Comparison of ENCODE assay signal across 11 mouse cellular contexts in the genomic region with DNA sequence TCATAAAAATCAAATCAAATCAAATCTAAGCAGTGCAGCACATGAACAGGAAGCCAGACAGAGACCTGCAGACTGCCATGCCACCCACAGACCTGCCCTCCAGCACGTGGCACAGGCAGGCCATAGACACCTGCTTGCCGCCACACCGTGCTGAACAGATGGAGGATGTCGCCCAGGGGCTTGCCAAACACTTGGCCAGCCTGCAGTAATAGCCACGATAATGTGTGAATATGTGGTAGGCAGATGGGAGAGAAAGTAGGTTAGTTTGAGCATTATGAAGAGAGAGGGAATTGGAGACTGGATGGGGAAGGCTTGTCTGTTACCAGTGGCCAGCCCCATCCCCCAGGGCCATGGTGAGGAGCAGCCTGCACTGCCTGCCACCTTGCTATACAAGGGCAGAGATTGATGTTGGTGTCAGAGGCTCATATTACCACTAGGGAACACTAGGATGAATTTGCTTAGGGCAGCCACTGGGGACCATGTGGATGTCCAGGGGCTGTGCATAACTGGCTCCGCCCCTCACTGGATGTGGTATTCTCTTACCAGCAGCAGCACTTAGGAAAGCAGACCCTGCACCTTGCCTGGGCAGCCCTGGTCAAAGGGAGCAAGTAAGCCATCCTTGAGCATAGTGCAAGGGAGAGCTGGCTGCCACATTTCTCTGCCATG. TPM values are rescaled to one million over a fixed set of nuclear protein-coding genes. Genes with fewer than 3 reads are reported as not detected.
DNase-seq lines count a peak whose midpoint lies in the region; ATAC-seq lines count a peak whose summit lies in the region.
"Had no signal": no experiment of that assay in that cellular context is flagged by ENCODE, and none has a peak within 500 bp of the region (broad histone marks: within the 10 kb centered on the region; RNA-seq: fewer than 3 reads in every experiment).

No protein-coding gene starts in this region.

- no peaks in the 10 kb centered on the region for H3K36me3 ChIP-seq in embryonic facial prominence, embryonic 11.5 days (replicated peaks; ENCODE audit: control insufficient read depth, insufficient read depth, low read depth, low read length)

- H3K4me3 ChIP-seq in embryonic facial prominence, embryonic 11.5 days (ENCODE audit: low read depth, low read length), result no peak overlapping the region
- H3K4me3 ChIP-seq: left cerebral cortex, adult 2 months had no signal

- H3K4me2 ChIP-seq in embryonic facial prominence, embryonic 11.5 days (ENCODE audit: low read depth, low read length), result no peak overlapping the region

- WGBS in embryonic facial prominence, embryonic 11.5 days, result 86% methylated on average over 6 of the region's 6 CpGs

- ATAC-seq in embryonic facial prominence, embryonic 11.5 days (replicated peaks; ENCODE audit: insufficient number of reproducible peaks, low FRiP score, low TSS enrichment, low read depth), result peak; percentile 78
- ATAC-seq in activated CD4-positive, CD25-positive, alpha-beta regulatory T cell, adult 4 months, result no peak

- no peaks in the 10 kb centered on the region for H3K4me1 ChIP-seq in embryonic facial prominence, embryonic 11.5 days (ENCODE audit: control insufficient read depth, insufficient read depth, low read length)

- no peak overlapping the region for H3K9ac ChIP-seq in embryonic facial prominence, embryonic 11.5 days (replicated peaks; ENCODE audit: low read length)

- H3K27me3 ChIP-seq in embryonic facial prominence, embryonic 11.5 days (ENCODE audit: control insufficient read depth, insufficient read depth, low read length), result no peaks in the 10 kb centered on the region

- no peak overlapping the region for H3K27ac ChIP-seq in embryonic facial prominence, embryonic 11.5 days (replicated peaks; ENCODE audit: low read depth, low read length)
- H3K27ac ChIP-seq: left cerebral cortex, adult 2 months had no signal

- peak; percentile 44 for DNase-seq in layer of hippocampus, adult 9-11 months
- no peak for DNase-seq in layer of hippocampus, adult 18-20 months (ENCODE audit: low spot score in 2 of 2)
- peak; percentile 82 for DNase-seq in cerebellum, adult 11 months
- DNase-seq in embryonic facial prominence, embryonic 11.5 days (ENCODE audit: low spot score), result no peak
- DNase-seq in right cerebral cortex, adult 2 months (ENCODE audit: low spot score in 2 of 2), result peak; percentile 43 to 55
- no peak for DNase-seq in T-cell, adult 2 months (ENCODE audit: low spot score)
- no peak for DNase-seq in spleen, postnatal 4 days (ENCODE audit: low spot score in 2 of 2)
- DNase-seq: heart, postnatal 14 days had no signal

- H3K9me3 ChIP-seq in embryonic facial prominence, embryonic 11.5 days (replicated peaks; ENCODE audit: control insufficient read depth, low read length), result no peaks in the 10 kb centered on the region

RNA-seq across cellular contexts. Expression of a gene that starts 4.5 kb away (rescaled TPM):
- 1 to 10 TPM; 6.5 to 6.6 TPM for total RNA-seq in layer of hippocampus, adult 18-20 months (2021)
- polyA plus RNA-seq in embryonic facial prominence, embryonic 11.5 days (2014; fragmentation: Nextera tagmentation; extraction: Ambion mirVana), result 21.5 and 23.0 TPM in 2 replicates
- polyA plus RNA-seq in activated CD4-positive, CD25-positive, alpha-beta regulatory T cell, adult 4 months (2017; shearing (Covaris generic)), result 10 to 100 TPM in 1 of 2 experiments, 1 to 10 TPM in 1; 7.9 to 11.4 TPM

RNA-seq across cellular contexts. Expression of a gene that starts 10.4 kb away (rescaled TPM):
- under 1 TPM; 0.79 to 0.92 TPM for total RNA-seq in layer of hippocampus, adult 18-20 months (2021)
- 0.11 and 0.13 TPM in 2 replicates for polyA plus RNA-seq in embryonic facial prominence, embryonic 11.5 days (2014; fragmentation: Nextera tagmentation; extraction: Ambion mirVana)
- not detected for polyA plus RNA-seq in activated CD4-positive, CD25-positive, alpha-beta regulatory T cell, adult 4 months (2017; shearing (Covaris generic))

RNA-seq across cellular contexts. Expression of a gene that starts 45.0 kb away (rescaled TPM):
- total RNA-seq in layer of hippocampus, adult 18-20 months (2021), result not detected
- not detected in 2 replicates for polyA plus RNA-seq in embryonic facial prominence, embryonic 11.5 days (2014; fragmentation: Nextera tagmentation; extraction: Ambion mirVana)
- not detected for polyA plus RNA-seq in activated CD4-positive, CD25-positive, alpha-beta regulatory T cell, adult 4 months (2017; shearing (Covaris generic))
- total RNA-seq: ES-E14; heart, postnatal 14 days; left cerebral cortex, adult 2 months had no signal

RNA-seq across cellular contexts. Expression of a gene that starts 58.7 kb away (rescaled TPM):
- 1 to 10 TPM; 2.4 to 2.5 TPM for total RNA-seq in layer of hippocampus, adult 18-20 months (2021)
- polyA plus RNA-seq in embryonic facial prominence, embryonic 11.5 days (2014; fragmentation: Nextera tagmentation; extraction: Ambion mirVana), result 10.3 and 11.8 TPM in 2 replicates
- polyA plus RNA-seq in activated CD4-positive, CD25-positive, alpha-beta regulatory T cell, adult 4 months (2017; shearing (Covaris generic)), result 1 to 10 TPM; 4.8 to 6.9 TPM

Comparison
In these comparisons a context has a peak if more than half of its experiments do, and no peak if none do; other contexts are left out.
1. DNase-seq: peak in layer of hippocampus, adult 9-11 months (single experiment), cerebellum, adult 11 months (single experiment) and right cerebral cortex, adult 2 months (2 of 2); none in layer of hippocampus, adult 18-20 months (0 of 2), embryonic facial prominence, embryonic 11.5 days (single experiment), T-cell, adult 2 months (single experiment) and spleen, postnatal 4 days (0 of 2).